Mouse (Mus musculus) frontal cortex, adult 2 months (tissue): Measurements from ENCODE around the gene Muc1. TPM values are rescaled to one million over a fixed set of nuclear protein-coding genes. Genes with fewer than 3 reads are reported as not detected.

Source experiments
- DNase-seq, 2 experiments: peaks; one replicate each; pipeline ENCODE4 v3.0.0; 2022; ENCODE audit warnings: low spot score in 1 of 2; ENCODE audit errors: extremely low spot score in 1 of 2
- polyA plus RNA-seq: library from polyadenylated mRNA; depleted of rRNA; stranded (reverse); fragments of >200 nt; gene quantifications from 2 replicates; pipeline ENCODE4 v1.2.3, GENCODE M21; 2012; rRNA removed

Gene Muc1
- 1.1 and 2.1 TPM in 2 replicates for polyA plus RNA-seq

DNA sequence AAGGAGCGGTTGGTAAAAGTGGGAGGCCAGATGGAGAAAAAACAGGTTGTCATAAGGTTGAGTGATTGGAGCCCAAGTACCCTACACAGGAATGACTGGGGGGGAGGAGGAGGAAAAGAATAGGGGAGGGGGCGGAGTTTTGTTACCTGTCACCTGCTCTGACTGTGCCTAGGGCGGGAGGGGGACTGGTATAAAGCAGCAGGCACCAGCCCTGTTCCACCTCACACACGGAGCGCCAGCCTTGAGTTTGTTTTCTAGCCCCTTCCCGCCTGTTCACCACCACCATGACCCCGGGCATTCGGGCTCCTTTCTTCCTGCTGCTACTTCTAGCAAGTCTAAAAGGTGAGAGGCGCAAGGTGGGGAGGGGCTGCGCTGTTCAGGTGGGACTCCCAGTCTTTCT, at the start of gene Muc1:
Muc1 (plus strand) TSS at position 222 of the 400 bp plus-strand sequence.
- no peak for DNase-seq

DNA sequence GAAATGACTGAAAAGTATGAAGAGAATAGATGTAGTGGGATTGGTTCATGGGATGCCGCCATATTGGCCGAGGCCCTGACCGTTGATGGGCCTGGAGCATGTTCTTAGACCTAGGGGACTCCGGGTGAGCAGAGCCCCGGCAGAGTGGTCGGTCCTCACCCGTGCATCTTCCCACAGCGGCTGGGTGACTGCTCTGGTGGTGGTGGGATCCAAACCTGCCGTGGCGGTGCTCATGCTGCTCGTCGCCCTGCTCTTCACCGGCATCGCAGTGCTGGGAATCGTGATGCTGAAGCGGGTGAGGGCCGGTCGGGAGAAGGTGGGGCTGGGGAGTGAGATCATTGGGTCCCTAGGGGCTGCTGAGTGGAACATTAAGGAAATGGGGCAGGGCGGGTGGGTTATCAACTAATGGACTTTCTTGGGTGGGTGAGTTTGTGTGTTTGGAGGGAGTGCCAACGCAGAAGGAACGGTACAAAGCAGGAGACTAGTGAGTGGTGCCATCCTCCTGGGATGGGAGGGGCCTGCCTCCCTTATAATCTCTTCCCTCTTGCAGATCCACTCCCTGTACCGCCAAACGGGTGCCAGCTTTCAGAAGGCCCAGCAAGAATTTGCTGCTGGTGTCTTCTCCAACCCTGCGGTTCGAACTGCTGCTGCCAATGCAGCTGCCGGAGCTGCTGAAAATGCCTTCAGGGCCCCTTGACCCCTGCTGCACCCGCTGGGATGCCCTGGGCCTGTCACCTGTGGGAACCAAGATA, 46.9 kb upstream of the Muc1 start:
- no peak for DNase-seq

DNA sequence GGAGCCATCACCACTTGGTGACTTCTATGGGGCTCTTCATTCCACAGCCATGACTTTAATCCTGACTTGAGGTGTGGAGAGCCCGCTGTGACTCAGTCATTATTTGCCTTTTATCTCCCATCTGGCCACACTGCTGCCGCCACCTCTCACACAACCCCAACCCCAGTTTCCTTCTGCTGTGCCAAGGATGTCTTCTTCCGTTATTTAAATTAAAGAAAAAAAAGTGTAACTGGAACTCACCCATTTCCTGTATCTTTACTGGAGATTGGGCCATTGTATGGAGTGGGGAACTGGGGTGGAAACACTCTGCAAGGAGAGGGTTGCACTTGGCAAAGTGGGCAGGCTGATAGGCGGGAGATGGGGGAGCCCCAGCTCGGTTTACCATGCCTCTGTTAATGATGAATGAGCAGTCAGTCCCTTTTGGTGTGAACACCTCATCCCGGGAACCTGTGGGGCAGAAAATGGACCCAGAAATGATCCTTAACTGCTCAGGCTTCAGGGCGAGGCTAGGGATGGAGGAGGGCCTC, 46.3 kb upstream of the Muc1 start:
- DNase-seq = no peak

DNA sequence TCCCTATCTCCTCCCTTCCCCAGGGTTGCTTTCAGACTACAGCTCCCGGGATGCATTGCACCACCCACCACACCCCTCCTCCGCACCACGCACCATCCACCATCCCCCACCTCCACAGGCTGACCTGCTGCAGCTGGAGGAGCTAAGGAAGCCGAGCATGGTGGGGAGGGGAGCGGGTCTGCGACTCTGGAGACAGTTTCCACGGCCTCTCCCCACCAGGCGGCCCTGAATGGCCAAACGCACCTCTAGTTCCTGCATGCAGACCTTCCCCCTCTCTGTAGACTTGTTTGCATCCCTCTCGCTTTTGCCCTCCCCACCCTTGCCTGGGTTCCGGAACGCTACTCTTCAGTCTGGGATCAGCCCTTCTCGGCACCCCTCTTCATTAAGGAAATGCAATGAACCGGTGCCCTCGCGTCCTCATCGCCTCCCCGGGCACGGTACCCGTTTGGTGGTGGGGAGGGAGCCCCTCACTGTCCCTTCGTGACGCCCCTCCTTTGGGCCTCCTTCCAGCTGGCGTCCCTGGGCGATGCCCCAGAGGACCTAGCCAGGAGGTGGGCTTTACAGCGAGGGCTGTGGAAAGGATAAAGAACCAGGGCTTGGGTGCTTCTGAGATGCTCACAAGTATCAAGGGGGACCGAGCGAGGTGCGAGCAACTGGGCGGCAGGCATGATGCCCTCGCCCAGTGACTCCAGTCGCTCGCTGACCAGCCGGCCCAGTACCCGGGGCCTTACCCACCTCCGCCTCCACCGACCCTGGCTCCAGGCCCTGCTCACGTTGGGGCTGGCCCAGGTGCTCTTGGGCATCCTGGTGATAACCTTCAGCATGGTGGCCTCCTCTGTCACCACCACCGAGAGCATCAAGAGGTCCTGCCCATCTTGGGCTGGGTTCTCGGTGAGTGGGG, 45.5 kb upstream of the Muc1 start, which contains the start of gene Fam189b:
Fam189b (plus strand) TSS at position 86 of the 901 bp plus-strand sequence.
- DNase-seq = peak; percentile 87 to 95

DNA sequence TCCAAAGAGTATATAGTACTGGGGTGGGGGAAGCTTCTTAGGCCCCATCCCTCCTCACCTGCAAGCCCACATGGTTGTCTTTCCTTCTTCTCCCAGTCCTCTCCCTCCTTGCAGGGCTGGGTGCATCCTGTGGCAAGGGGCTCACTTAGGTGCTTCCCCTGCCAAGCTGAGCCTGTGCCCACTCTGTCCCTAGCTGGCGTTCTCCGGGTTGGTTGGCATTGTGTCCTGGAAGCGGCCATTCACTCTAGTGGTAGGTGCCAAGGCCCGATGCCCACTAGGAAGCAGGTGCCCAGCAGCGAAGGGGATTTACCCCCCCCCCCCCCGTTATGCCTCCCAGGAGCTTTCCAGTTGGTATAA, 44.9 kb upstream of the Muc1 start:
- no peak for DNase-seq

DNA sequence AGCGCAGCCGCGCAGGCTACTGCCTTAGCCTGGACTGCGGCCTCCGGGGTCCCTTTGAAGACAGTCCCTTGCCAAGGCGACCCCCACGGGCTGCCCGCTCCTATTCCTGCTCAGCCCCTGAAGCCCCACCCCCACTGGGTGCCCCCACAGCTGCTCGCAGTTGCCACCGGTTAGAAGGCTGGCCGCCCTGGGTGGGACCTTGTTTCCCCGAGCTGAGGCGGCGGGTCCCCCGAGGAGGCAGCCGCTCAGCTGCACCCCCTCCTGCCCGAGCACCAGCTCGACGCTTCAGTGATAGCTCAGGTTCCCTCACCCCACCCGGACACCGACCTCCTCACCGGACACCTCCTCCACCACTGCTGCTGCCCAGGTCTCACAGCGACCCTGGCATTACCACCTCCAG, 41.7 kb upstream of the Muc1 start:
- no peak for DNase-seq

DNA sequence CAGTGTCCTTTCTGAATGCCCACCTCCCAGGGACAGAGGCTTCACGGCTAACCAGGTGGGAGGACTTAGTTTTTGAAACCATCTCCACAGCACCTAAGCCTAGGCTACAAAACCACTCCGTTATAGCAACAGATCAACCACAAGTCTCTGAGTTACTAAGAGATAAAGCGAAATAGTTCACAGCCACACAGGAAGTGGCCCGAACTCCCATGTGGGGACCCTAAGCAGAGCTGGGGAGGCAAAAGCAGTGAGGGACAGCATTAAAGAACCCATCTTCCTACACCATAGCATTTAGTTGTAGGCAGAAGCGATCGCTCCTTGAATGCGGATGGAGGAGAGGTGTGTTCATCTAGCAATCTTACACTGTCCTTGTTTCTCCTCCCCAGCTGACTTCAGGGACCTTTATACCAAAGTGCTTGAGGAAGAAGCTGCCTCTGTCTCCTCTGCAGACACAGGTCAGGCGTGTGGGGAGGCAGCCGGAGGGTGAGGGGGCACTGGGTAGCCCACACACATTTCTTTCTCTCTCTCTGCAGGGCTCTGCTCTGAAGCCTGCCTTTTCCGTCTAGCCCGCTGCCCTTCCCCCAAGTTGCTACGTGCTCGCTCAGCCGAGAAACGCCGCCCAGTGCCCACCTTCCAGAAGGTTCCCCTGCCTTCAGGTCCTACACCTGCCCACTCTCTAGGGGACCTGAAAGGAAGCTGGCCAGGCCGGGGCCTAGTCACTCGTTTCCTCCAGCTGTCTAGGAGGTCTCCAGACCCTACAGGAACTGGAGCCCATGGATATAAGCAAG, 41.0 kb upstream of the Muc1 start:
- no peak for DNase-seq

DNA sequence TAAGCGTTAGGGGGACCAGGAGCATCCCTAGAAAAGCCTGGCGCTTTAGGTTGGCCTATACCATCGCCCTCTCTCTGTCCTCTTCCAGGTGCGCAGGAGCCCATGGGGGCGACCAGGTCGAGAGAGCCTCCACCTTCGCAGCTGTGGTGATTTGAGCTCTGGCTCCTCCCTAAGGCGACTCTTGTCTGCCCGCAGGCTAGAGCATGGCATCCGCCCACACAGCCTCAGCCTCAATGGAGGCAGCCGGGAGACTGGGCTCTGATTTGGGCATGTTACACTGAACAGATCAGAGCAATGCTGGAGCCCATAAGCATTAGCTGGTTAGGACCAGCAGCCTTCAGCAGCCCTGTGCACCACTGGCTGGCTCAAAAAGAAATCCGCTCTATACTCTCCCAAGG, 40.4 kb upstream of the Muc1 start:
- DNase-seq = no peak

DNA sequence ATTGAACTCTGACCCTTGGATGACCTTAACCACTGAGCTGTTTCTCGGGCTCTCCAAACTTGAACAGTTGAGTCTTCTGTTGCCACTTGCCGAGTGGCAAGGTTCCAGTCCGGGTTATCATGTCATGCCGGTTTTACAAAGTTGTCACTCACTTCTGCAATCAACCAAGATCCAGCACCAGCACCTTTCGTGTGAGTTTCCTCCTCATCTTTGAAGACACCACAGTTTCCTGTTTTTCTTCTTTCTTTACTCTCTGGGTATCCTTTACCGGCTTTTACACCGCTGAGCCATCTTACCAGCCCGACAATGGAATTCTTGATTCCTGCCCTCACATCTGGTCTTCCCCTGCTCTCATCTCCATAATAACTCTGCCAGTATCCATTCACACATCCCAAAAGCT, 38.4 kb upstream of the Muc1 start:
- DNase-seq = no peak

DNA sequence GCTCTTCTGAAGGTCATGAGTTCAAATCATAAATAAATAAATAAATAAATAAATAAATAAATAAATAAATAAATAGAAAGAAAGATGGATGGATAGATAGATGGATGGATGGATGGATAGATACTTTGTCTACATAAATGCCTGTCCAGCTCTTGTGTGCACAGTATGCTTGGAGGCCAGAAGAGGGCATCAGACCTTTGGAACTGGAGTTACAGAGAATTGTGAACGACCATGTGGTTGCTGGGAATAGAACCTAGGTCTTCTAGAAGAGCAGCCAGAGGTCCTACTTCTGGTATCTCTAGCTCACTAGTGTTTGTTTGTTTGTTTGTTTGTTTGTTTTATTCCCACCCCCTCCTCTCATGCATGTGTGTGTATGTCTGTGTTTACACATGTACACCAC, 35.5 kb upstream of the Muc1 start:
- DNase-seq = no peak

DNA sequence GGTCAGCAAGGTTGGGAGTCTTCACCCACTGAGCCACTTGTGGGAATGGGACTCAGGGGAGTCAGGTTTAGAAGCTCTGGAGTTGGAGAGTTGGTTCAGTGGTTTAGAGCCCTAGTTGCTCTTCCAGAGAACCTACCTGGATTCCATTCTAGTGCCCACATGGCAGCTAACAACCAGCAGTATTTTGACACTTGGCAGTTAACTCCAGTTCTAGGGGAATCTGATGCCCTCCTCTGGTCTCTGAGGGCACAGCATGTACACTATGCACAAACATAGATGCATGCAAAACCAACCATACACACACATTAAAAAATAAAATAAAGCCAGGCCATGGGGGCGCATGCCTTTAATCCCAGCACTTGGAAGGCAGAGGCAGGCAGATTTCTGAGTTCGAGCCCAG, 35.0 kb upstream of the Muc1 start:
- DNase-seq = no peak

DNA sequence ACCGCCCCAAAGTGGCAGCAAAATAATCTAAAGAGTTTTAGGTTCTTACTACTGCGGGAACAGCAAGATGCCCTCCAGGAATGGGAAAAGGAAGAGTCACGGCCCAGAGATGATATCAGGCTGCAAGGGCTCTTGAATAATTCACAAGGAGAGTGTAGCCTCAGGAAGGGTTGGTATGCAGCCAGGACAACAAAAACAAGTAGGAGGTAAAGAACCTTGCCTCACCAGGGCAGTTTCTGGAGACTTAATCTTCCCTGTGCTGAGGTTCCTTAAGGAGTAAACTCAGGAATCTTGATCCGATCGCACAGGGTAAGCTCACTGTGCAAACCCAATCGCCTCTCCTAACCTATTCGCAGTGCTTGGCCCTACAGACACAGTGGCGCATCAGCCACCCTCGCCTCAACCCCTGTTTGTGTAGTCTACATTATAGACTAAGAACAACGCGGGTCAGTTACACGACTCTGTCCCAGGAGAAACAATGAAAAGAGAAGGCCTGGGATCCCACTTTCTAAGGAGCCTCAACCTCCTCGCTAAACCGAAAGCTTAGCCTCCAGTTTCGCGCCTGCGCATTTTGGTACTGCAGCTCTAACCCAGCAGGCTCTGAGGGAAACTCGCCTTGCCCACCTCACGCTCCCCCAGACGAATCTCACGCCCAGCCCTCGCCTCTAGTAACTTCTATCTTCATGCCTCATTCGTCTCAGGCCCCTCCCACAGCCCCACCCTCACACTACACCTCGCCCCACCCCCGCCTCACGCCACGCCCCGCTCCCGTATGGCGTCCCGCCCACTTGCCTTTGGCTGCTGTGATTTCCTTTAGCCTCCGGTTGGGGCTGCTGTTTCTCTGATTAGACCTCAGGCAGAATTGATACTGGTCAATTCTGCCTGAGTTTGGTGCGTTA, 32.6 kb upstream of the Muc1 start:
- peak; percentile 83 to 86 for DNase-seq

DNA sequence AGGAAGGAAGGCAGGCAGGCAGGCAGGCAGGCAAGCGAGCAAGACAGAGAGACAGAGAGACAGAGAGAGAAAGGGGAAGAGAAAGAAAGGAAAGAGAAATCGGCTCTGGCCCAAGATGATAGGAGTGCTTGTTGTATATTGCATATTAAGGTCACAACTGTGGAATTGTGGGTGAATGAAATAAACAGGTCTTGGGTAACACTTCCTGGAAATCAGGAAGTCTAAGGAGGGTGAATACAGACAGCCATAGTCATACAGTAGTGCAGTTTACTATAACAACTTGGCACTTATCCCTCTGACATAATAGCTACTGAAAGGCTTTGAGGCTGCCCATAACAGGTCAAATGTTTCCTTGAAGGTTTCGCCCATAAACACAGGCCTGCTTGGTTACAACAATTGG, 29.0 kb upstream of the Muc1 start:
- no peak for DNase-seq

DNA sequence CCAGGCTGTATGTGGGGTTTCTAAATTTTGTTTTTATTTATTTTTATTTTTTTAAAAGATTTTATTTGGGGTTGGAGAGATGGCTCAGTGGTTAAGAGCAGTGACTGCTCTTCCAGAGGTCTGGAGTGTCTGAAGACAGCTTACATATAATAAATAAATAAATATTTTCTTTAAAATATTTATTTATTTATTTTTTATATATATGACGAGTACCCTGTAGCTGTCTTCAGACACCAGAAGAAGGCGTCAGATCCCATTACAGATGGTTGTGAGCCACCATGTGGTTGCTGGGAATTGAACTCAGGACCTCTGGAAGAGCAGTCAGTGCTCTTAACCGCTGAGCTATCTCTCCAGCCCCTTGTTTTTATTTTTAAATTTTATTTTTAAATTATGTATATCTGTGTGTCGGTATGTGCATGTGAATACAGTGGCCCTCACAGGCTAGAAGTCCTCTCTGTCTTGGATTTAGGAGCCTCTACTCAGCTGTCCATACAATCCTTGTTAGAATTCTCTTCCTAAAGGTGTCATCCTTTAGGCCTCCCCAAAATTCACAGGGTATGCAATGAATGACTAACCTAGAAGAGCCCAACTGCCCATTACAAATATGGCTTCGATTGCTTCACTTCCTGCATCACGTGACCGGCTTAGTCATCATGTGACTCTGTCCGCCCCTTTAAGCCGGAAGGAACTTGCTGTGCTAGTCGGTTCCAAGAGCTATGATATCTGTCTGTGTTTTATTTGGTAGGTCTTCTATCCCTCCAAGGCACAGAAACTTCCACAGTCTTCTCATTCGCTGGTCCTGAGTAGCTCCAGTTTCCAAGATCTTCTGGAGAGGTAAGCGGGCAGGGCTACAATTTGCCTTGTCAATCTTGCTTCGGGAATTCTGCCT, 26.4 kb upstream of the Muc1 start, which contains the start of gene Gba:
Gba (plus strand) TSS at position 676 of the 889 bp plus-strand sequence.
- DNase-seq = peak; percentile 71 to 94

DNA sequence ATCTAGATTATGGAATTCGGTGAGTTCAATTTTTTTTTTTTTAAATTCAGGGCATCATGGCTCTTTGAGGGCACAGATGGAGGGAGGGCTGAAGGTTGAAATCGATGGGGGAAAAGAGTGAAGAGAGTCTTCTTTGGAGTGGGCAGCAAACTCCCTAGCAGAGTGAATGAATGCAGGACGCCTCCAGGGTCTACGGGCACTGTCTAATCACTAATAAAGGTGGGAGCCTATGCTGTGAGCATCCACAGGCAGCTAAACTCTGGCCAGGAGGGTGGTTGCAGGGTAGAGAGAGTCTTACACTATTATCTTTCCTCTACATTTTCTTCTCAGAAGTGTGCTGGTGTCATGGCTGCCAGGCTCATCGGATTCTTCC, 25.7 kb upstream of the Muc1 start:
- no peak for DNase-seq

DNA sequence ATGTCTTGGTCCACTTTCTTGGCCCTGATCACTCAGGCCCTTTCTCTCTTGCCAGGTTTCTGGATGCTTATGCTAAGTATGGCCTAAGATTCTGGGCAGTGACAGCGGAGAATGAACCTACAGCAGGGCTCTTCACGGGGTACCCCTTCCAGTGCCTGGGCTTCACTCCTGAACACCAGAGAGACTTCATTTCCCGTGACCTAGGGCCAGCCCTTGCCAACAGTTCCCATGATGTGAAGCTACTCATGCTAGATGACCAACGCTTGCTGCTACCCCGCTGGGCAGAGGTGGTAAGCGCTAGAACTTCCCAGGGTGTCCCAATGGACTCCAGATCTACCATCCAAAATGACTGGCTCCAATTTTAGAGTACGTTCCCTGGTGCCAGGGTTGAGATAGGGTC, 22.8 kb upstream of the Muc1 start:
- no peak for DNase-seq

DNA sequence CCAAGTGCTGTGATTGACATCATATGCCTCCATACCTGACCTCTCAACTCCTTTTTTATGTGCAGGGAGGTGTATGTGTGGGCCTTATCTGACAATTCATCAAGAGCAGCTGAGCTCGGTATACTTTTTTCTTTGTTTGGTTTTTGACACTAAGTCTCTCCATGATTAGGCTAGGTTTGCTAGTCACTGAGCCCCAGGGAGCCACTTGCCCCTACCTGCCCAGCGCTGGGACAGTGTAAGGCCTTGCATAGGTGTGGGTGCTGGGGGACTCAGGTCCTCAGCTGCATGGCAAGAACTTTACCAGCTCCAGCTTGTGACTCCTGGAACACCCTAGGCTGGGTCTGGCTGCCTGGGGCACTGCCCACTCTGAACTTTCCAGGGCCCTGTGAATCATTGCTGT, 22.2 kb upstream of the Muc1 start:
- no peak for DNase-seq

DNA sequence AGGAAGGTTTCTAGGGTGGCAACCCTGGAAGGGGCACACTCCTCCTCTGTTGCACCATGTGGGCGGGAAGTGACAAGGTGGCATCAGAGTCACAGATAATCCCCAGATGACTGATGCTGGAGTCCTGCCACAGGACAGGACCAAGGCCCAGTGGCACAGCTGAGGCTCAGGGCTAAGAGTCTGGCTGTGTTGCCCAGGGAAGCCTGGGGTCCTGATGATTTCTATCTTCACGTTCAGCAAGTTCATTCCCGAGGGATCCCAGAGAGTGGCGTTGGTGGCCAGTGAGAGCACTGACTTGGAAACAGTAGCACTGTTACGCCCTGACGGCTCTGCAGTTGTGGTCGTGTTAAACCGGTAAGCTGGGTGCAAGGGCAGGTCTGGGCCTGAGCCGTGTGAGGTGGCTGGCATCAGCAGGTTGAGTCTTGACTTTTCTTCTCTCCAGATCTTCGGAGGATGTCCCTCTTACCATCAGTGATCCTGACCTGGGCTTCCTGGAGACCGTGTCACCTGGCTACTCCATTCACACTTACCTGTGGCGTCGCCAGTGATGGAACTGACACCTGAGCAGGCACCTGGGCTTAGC, 20.7 kb upstream of the Muc1 start:
- no peak for DNase-seq
